Mouse (Mus musculus): ENCODE measurements at regions not wholly inside any gene's neighbourhood (a gene's known extent, or its start where the extent isn't known, plus 50 kb on each side); places are given as distances from the start of the nearest gene placed in this dataset.

DNA sequence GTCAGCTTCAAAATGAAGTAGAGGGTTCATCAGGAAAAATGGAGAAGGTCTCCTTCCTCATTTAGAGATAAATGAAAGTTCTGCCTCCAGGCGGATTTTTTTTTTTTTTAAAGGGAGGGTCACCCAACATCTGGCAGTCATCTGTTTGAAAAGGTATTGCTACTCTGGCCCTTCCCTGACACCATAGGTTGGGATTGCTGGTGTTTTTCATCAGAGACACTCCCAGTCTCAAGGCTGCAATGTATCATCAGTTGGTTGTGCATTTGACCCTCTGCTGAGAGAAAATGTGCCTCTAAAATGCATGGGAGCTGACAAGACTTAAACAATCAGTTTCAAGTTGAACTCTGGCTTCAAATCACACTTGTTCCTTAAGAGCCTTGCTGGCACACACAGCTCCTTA lies 1344.4 kb downstream of the Mat2b start:
- no peak for ATAC-seq (ENCODE audit: insufficient read depth, low FRiP score)
- Histone ChIP-seq H3K27ac (ENCODE audit: low read length) (no peak overlapping the region), H3K4me3 (replicated peaks; ENCODE audit: low read length) (no peak overlapping the region), H3K27me3 (ENCODE audit: control insufficient read depth, insufficient read depth, low read length) (no peaks in the 10 kb centered on the region), H3K4me2 (ENCODE audit: low read depth, low read length) (no peak overlapping the region), H3K36me3 (ENCODE audit: control insufficient read depth, insufficient read depth, low read length) (no peaks in the 10 kb centered on the region), H3K9ac (ENCODE audit: low read length) (no peak overlapping the region), H3K9me3 (replicated peaks; ENCODE audit: control insufficient read depth, low read length) (no peaks in the 10 kb centered on the region), H3K4me1 (ENCODE audit: control insufficient read depth, insufficient read depth, low read length) (no peaks in the 10 kb centered on the region)
- WGBS = 9% methylated on average over 1 of the region's 1 CpGs
